Mouse (Mus musculus): ENCODE measurements around the gene Tmem273.

Gene Tmem273

DNA sequence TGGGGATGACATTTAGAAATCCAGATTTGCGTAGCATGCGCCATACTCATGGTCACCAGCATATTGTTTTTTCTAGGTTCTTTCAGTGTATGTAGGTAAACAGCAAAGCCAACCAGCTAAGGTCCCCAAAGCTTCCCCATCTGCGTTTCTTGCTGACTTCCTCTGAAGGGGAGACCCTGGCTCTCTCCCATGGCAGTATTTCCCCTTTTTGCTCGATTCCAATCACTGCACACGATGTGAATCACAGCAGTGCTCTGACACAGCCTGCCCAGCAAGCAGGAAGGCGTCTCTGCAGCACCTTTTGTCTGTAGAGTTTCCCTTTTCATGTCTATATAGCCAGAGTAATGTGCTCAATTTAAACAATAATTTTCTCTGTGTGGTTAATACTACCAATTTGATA lies 26.7 kb downstream of the Tmem273 start:
- no peak for DNase-seq (ENCODE audit: low spot score)

DNA sequence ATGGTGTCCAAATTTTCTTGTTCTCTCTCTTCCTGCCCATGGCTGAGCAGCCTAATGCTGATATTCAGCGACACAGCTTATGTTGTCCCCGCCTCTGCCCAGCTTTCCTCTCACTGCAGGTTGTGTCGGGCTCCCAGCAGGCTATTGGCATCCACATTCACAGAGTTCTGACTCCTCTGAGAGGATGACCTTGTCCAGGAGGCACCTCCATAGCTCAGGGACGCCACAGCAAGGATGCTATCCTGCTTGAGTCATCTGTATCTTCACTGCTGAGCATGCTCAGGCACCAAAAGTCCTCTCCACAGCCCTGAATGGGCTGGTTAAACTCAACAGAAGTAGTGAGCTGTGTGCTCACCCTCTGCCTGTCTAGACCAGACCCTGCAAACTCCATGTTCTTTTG lies 29.2 kb downstream of the Tmem273 start:
- DNase-seq (ENCODE audit: low spot score): no peak

DNA sequence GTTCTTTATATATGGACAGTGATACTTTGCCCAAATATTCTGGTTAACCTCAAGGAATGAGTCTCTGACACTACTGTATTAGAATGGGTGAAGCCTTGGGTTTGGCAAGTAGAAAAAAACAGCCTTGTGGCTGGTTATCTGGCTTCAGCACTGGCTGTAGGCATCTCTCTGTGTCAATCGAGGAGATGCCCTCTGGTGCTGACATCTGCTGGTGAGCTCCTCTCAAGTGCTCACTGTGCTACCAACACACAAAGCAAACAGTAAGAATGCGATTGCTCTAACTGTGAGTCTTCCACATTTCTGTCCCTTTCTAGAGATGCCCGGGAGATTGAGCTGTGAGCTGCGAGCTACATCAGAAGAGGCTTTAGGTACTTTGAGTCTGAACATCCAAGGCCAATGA lies 30.8 kb downstream of the Tmem273 start:
- DNase-seq (ENCODE audit: low spot score): no peak

DNA sequence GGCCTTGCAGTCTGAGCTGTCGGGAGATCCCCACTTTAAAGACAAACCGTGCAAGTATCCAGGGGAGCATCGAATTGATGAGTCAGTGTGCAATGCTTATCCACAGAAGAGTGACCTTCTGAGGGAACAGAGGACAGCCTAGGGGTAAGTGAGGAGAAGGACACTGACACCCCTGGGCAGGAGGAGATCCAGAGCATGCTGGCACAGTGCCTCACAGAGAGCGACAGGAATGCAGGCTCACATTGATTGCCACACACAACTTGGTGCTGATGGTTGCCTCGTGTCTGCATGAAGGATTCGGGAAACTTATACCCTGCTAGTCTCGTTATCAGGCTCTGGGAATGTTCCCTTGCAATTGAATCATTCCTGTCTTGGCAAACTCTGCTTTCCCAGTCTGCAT lies 31.5 kb downstream of the Tmem273 start:
- no peak for DNase-seq (ENCODE audit: low spot score)

DNA sequence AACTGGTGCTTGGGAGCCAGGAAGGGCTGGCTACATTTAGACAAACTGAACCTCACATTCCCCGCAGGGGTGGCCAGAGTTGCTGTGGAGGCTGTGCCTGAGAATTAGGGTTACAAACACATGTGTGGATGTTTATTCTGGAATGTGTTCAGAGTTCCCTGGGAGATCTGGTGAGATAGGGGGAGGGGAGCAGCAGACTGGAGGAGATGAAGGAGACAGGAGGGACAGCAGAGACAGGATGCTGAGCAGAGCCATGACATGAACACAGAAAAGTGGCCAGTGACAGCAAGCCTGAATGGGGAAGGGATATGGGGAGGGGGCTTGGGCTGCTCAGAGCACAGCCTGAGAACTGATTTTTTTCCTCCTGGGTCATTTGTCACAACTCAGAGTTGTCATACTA lies 33.5 kb downstream of the Tmem273 start:
- DNase-seq (ENCODE audit: low spot score): no peak

DNA sequence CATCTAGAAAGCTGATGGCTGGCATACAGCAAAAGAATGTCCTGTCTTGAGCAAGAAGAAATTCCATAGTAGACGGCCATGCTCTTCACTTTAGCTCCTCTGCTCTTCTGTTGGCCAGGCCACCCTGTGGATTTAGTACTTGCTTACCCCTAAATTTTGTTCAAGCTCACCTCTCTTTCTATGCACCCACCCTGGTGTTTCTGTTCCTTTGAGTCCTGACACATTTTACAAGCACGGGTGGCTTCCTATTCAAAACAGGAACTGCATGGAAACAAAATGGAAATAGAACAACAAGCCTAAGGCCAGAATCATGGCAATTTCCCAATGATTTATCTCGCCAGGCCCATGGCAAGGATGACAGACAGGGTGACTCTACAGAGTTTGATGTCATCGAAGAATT lies 37.0 kb downstream of the Tmem273 start:
- DNase-seq (ENCODE audit: low spot score): no peak

DNA sequence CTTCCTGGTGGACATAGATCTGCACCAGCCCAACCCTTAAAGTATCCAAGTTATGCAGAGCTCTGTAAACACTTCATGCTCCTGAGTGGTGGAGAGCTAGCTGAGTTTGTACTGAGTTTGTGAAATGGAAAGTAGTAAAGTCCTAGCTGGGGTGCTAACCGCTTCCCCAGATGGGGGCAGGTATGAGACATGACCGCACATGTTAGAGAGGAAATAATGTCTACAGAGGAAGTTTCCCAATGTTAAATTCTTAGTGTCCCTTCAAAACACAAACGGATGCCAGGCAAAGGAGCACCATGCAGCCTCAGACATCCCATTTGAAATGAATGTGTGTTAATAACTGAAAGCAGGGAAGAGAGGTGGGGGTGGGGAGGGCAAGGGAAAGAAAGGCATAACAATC lies 38.1 kb downstream of the Tmem273 start:
- no peak for DNase-seq (ENCODE audit: low spot score)

DNA sequence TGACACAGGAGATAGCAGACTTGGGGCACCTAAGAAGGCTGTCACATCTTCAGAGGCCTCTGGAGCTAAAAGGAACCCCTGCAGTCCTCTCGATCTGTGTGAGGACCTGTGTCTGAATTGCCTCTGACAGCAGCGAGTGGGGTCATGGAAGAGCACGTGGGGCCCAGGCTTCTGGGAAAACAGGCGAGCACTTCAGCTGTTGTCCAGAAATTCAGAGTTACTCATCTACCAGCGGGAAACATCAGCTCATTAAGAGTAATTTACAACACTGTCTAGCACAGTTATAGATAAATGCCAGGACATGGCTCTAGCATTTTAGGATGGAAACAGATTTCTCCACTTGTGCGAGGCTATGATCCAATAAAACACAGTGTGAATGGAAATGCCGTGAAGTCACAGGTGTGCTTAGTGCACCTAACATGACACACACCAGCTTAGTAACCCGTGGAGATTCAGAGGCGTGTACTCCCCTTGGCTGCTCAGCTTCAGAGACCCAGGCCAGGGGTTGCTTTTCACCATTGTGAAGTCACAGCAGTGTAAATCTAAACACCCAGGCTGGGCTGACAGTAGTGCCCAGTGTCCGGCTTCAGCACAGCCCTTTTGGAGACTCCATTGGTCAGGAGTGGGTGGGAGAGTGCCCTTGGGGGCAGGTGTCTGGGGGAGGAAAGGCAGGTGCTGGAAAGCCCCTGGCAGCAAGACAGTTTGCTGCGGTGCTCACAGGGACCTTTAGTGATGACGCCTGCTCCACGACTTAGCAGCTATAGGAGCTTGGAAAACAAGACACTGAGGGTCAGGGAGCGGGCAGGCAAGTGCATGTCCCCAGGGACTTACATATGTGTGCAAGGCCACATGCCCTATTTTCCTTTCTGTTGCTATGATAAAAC lies 38.7 kb downstream of the Tmem273 start:
- no peak for DNase-seq (ENCODE audit: low spot score)

DNA sequence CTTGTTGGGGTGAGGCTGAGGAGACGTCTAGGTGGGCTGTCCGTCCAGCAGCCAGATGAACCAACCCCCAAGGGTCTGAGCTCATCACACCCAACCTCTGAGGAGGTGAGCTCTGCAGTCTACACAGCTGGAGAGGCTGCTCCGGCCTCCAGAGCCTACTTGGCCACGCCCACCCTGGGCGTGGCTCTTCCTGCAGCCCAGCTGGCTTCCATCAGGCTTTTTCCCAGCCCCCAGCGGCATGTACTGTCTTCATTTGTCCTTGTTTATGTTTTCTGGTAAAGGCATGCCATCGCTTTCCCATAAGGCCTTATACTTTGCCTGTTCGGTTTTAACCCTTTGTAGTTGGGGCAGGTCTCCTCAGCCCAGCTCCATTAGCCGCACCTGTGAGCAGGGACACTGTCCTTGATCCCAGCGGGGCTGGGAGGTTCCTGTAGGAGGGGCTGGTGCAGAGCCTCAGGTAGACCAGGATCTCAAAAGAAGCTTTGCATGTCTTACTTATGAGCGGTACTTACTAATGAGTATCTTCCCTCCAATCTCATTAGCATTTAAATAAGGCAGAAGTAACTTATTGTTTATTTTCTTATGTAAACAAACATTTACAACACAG lies 39.8 kb downstream of the Tmem273 start:
- DNase-seq (ENCODE audit: low spot score): peak; percentile 26

DNA sequence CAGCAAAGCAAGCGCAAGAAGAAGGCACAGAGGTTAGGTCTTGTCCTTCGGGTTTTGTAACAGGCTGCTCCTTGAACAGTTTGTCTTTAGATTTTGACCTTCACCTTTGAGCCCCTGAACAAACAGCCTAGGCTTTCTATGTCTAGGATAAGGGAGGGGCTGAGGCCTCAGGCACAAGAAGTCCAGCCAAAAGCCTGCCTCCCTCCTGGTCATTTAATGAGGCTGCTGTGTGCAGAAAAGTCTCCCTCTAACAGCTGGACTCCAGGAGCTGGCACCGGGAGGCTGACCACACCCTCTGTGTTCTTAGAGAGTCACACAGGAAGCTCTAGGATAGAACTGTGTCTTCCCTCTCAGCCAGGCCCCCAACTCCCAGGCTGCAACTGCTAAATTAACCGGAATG lies 41.4 kb downstream of the Tmem273 start:
- DNase-seq (ENCODE audit: low spot score): peak; percentile 12

DNA sequence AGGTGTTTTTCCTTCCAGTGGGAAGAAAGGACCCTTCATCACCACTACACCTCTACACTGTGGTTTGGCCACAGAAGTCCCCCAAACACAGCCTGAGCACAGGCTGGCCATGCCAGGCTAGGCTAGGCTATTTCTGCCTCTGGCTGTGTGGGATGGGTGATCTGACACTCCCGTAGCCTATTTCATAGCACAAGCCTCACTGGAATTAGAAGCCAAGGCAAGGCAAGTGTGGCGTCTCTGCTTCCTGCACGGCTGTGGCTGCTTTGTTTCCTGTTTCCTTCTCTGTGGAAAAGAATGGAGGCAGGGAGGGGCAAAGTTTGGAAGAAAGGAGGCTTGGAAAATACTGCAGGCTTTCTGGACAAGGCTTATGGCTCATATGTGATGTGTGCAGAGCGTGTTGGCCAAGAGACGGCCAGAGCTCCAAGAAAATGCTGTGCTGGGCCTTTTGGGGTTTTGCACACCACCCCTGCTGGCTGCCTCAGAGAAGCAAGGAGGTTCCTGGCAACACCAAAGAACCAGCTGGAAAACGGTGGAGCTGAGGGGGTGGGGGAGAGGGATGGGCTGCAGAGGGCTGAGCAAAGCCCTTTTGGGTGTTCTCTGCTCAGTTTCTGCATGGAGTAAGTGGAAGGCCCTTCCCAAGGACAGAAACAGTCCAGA lies 42.4 kb downstream of the Tmem273 start:
- DNase-seq (ENCODE audit: low spot score): no peak

DNA sequence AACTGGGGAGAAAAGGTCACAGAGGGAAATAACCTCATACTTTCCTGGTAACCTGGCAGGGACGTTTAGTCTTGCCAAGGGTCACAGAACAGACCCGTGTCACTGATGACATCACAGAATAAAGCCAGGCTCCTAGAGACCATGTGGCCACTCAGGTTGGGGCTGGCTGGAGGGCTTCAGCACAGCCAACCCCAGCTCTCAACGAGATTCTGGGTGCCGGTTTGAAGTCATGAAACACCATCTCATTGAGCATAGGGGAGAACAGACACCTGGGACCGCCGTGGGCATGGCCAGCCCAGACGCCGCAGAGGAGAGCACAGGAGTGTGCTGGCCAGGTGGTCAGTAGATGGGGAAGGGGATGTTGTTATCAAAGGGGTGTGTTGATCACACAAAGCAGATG lies 48.1 kb downstream of the Tmem273 start, which contains the start of gene Fam170b:
Gene Fam170b (plus strand): TSS at position 116 of the 400 bp plus-strand sequence.
- no peak for DNase-seq (ENCODE audit: low spot score)

DNA sequence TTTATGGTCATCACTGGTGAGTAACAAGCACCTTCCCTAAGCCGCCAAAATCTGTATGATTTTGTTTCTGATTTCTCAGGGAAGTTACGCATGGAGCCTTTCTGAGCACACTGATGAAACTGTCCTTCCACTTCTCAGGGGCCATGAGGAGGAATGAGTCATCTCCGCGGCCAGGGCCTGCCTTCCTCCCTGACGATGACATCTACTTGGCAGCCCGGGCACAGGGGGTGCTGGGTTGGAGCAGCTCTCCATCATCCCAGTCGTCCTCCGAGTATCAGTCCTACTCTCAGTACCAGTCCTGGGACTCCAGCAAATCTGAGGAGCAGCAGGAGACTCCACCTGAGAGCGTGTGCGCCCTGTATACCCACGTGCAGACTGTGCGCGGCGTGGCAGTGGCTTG lies 49.4 kb downstream of the Tmem273 start:
- DNase-seq (ENCODE audit: low spot score): no peak

DNA sequence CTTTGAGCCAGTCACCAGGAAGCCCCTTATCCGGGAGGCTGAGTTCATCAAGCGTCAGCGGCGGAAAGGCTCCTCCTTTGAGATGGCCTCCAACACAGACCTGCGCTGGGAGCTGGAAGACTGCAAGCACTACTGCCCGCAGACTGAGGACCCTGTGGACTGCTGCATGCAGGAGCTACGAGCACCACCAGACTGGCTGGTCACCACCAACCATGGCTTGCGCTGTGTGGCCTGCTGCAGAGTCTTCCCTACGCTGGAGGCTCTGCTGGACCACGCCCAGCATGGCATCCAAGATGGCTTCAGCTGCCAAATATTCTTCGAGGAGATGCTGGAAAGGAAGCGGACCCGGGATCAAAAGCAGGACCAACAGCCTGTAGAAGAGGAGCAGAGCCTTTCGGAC lies 49.8 kb downstream of the Tmem273 start:
- no peak for DNase-seq (ENCODE audit: low spot score)

DNA sequence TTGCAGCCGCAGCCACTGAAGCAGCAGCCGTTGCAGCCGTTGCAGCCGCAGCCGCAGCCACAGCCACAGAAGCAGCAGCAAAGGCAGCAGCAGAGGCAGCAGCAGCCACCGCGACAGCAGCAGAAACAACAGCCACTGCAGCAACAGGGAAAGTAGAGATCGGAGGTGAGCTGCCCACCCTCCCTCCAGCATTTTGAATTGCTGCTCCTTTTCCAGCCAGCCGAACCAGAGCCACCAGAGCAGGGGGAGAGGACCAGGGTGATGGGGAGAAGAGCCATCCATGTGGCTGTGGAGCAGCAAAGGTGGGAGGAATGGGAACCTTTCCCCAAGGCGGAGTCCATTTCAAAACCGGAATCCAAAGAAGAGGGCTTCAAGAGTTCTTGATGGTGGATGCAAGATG lies 50.4 kb downstream of the Tmem273 start:
- DNase-seq (ENCODE audit: low spot score): no peak

DNA sequence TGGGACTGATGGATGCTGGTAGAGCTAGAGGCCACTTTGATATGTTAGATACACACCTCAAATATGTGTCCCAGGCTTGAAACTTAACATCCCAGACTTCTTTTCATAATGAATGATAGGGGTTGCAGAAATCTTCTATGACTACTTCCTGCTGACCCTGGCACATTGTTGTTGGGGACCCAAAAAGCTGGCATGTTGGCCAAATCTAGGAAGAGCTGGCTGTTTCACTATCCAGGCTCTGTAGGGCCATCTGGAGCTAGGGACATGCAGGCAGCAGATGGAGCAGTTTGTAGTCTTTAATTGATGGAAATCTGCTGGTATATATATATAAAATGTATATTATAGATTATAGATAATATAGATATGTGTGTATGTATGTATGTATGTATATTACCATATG lies 56.3 kb downstream of the Tmem273 start:
- DNase-seq (ENCODE audit: low spot score): no peak

DNA sequence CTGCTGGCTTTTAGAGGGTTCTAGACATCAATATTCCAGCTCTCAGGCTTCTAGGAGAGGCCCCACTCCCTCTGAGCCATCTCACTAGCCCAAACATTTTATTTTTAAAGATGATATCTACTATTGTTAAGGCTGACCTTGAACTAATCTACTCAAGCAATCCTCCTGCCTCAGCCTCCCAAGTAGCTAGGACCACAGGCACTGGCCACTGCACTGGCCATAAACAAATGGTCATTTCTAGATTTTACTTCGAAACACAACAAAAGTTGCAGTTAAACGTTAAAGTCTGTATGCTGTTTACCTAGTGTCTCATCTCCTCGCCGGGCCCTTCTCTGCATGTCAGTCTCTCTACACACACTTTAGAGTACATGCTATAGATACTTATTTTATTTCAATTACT lies 68.3 kb downstream of the Tmem273 start:
- no peak for DNase-seq (ENCODE audit: low spot score)

DNA sequence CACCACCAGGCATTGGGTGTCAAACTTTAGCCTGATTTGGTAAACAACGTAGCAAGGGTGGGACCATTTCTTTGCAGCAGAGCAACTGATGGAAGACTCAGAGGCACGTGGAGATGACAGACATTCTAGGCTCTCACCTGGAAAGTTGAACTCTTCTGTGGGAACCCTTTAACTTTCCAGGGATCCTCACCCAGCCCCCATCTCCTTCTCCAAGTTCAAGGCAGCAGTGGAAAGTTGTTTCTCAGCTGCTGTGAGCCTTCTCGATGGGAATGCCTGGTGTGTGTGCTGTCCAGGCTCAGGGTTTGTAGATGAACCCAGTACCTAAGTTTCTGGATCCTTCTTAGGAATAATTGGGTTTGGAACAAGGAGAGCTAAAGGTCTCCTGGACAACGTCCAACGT lies 70.5 kb downstream of the Tmem273 start:
- no peak for DNase-seq (ENCODE audit: low spot score)

DNA sequence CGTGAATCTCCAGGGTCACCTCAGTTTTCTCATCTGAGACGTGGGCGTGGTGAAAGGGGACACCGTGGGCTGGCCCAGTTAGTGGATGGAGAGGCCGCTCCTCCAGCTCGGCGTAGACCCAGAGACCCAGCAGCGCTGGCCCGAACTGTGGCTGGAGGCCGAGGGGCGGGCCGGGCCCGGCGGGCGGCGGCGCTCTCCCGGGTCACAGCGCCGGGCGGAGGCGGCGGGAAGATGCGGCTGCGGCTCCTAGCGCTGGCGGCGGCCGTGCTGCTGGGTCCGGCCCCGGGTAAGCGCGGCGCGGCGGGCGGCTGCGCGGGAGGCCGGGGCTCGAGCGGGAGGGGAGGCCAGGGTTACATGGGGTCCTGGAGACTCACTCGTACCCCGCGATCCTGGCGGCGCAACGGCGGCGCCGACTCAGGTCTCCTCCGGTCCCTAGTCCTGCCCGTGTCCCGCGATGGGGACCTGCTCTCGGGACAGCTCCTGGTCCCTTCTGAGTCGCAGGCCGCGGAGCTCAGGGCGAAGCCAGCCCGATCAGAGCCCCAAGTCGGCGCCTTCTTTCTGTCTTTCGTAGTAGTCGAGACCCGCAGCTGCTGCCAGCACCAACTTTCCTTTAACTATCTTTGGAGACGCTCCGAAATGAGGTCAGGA lies 71.0 kb downstream of the Tmem273 start, which contains the start of gene Vstm4:
Gene Vstm4 (plus strand): TSS at position 76 of the 648 bp plus-strand sequence.
- peak; percentile 53 for DNase-seq (ENCODE audit: low spot score)

DNA sequence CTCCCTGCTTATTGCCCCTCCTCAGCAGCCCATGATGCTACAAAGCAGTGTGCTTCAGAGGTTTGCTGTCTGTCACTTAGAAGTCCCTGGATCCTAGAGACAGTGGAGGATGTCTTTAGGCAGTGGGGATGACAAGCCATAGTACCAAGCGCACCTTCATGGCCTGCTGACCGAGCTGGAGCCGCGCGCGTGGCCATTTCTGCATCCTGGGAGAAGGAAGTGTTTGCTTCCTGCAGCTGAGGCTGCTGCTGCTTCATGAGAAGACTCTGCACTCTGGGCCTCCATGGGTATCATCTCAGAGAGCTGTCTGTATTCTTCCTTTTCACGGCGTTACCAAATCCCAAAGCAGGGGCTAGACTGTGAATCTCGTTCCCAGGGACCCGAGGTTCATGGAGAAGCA lies 72.6 kb downstream of the Tmem273 start:
- no peak for DNase-seq (ENCODE audit: low spot score)

DNA sequence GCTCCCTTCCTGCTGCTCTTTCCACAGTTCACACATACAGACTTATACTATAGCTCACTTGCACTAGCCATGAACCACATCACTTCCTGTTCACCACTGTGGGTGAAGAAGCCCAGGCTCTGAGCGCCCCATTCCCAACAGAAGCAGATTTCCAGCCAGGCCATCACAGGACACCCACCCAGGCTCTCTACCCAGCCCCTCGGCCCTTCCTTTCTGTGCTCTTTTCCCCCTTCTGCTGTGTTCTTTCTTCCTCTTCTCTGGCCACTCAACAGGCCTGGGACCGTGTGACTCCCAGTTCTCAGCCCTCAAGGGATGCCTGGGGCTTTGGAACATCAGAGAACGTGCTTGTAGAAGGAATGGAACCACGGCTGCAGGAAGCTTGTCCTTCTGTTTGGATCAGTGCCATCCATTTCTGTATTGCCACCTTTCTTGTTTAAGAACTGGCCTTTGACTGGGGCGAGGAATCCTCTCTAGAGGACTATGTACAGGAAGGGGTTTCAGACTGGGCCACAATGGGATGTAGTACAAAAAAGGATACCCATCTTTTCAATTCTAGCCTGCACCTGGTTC lies 73.3 kb downstream of the Tmem273 start:
- no peak for DNase-seq (ENCODE audit: low spot score)
